13 mouse cellular contexts compared by ENCODE assay signal in genomic region chr16:61484315-61484714, GRCm38 (mm10).
A peak's percentile ranks its signal among the peaks of the same experiment; 100 is the strongest.
DNase-seq lines count a peak whose midpoint lies in the region.
"Had no signal": no experiment of that assay in that cellular context is flagged by ENCODE, and none has a peak within 500 bp of the region (broad histone marks: within the 10 kb centered on the region; RNA-seq: fewer than 3 reads in every experiment).

No protein-coding gene starts in this region.

- intact Hi-C loops in left cerebral cortex, postnatal 4 days (cut with DNase I) = no loop called here

- peak; percentile 44 for DNase-seq in left cerebral cortex, postnatal 4 days
- DNase-seq in left cerebral cortex, adult 8-10 months (ENCODE audit: low spot score in 2 of 2) = no peak
- DNase-seq in cerebellum, adult 11-12 months = peak; percentile 2
- DNase-seq in cerebellum, adult 9-10 months = peak; percentile 23
- DNase-seq in adipocyte (ENCODE audit: low spot score) (no peak), MN1 (ENCODE audit: low spot score) (no peak)
- no peak for DNase-seq in layer of hippocampus, adult 18-20 months (ENCODE audit: low spot score in 2 of 2)
- DNase-seq: adrenal gland, postnatal 14 days; forebrain, postnatal 0 days; gastrocnemius, postnatal 14 days; heart, adult 2 months; heart, postnatal 14 days; kidney, adult 18-20 months had no signal

Comparison
In these comparisons a context has a peak if more than half of its experiments do, and no peak if none do; other contexts are left out.
1. DNase-seq: peak in left cerebral cortex, postnatal 4 days (single experiment), cerebellum, adult 11-12 months (single experiment) and cerebellum, adult 9-10 months (single experiment); none in left cerebral cortex, adult 8-10 months (0 of 2), adipocyte (single experiment), MN1 (single experiment) and layer of hippocampus, adult 18-20 months (0 of 2).